Mouse (Mus musculus): ENCODE measurements at regions not wholly inside any gene's neighbourhood (a gene's known extent, or its start where the extent isn't known, plus 50 kb on each side); places are given as distances from the start of the nearest gene placed in this dataset.

GRCm38 (mm10) chr3:41483582-41483981, 71.9 kb upstream of the Jade1 start:
- TF ChIP-seq POLR2A (IDR thresholded peaks at IDR 0.05; ENCODE audit: low read depth, low read length) (no peak), CTCF (IDR thresholded peaks at IDR 0.05; ENCODE audit: extremely low read depth, insufficient read depth, insufficient read length, insufficient replicate concordance) (no peak)
